Mouse (Mus musculus) embryonic fibroblast, embryonic 13.5 days (primary cell): ENCODE data around the gene Olfr56. TPM values are rescaled to one million over a fixed set of nuclear protein-coding genes. Genes with fewer than 3 reads are reported as not detected.

Experiments used
- H3K27ac ChIP-seq: 2 replicates; pipeline ENCODE4 v1.5.1; 2012; ENCODE audit warnings: low read length, control low read depth, inconsistent platforms; ENCODE audit not compliant: insufficient read depth
- H3K4me1 ChIP-seq: 2 replicates; pipeline ENCODE4 v1.6.1; 2011; ENCODE audit warnings: low read length; ENCODE audit not compliant: control insufficient read depth, insufficient read depth
- H3K4me3 ChIP-seq: 2 replicates; pipeline ENCODE4 v1.5.1; 2011; ENCODE audit warnings: mild to moderate bottlenecking, control low read depth, low read length; ENCODE audit not compliant: insufficient read depth
- CTCF ChIP-seq: IDR thresholded peaks from 2 replicates; pipeline ENCODE4 v1.5.1; 2011; ENCODE audit warnings: mild to moderate bottlenecking, control low read depth, low read length, moderate library complexity, borderline replicate concordance; ENCODE audit not compliant: insufficient read depth
- POLR2A ChIP-seq: IDR thresholded peaks from 2 replicates; pipeline ENCODE4 v1.6.1; 2011; ENCODE audit warnings: low read depth, mild to moderate bottlenecking, control low read depth, low read length, moderate library complexity
- polyA plus RNA-seq: library from polyadenylated mRNA; stranded (reverse); fragments of >200 nt; gene quantifications from 2 replicates; pipeline ENCODE4 v1.2.4, GENCODE M21; 2011; ENCODE audit warnings: low read depth; ENCODE audit not compliant: missing spikeins, insufficient read length

Olfr56 gene
- polyA plus RNA-seq, 1 experiment, result 0.79 TPM

- TF ChIP-seq POLR2A (no peak), CTCF (no peak)
- Histone ChIP-seq H3K4me3 (no peak overlapping the region), H3K27ac (no peak overlapping the region), H3K4me1 (peaks cover 14% of the 10 kb centered on the region)
Observed at GRCm38 (mm10) chr11:49087830-49088616, 109.3 kb downstream of the Olfr56 start.

- Histone ChIP-seq H3K4me3 (no peak overlapping the region), H3K4me1 (peaks cover 10% of the 10 kb centered on the region), H3K27ac (no peak overlapping the region; the same call in 1 of the 2 replicates)
- TF ChIP-seq CTCF, result no peak
Observed at GRCm38 (mm10) chr11:49088990-49089652, 110.4 kb downstream of the Olfr56 start.

- TF ChIP-seq POLR2A (no peak), CTCF (no peak)
- Histone ChIP-seq H3K4me1 (peaks cover 3% of the 10 kb centered on the region), H3K4me3 (no peak overlapping the region), H3K27ac (peak overlapping the region; percentile 30; the same call in 1 of the 2 replicates)
Observed at GRCm38 (mm10) chr11:49089735-49090507, 111.2 kb downstream of the Olfr56 start.

- Histone ChIP-seq H3K4me3 (no peak overlapping the region), H3K27ac (peak overlapping the region; percentile 30; the same call in 1 of the 2 replicates), H3K4me1 (peaks cover 3% of the 10 kb centered on the region)
- no peak for TF ChIP-seq POLR2A
- no peak for TF ChIP-seq CTCF
Observed at GRCm38 (mm10) chr11:49090551-49090950, 111.9 kb downstream of the Olfr56 start.

- no peak overlapping the region for H3K4me3 ChIP-seq
- peak overlapping the region; percentile 59; the same call in 1 of the 2 replicates for H3K27ac ChIP-seq
- peaks cover 3% of the 10 kb centered on the region for H3K4me1 ChIP-seq
- TF ChIP-seq POLR2A, result no peak
- TF ChIP-seq CTCF, result no peak
Observed at GRCm38 (mm10) chr11:49091171-49091570, 112.5 kb downstream of the Olfr56 start.

GRCm38 (mm10) chr11:49092053-49092586 lies 113.4 kb downstream of the Olfr56 start:
- H3K27ac ChIP-seq, result peak overlapping the region; percentile 84
- no peak overlapping the region for H3K4me3 ChIP-seq
- H3K4me1 ChIP-seq, result peaks cover 3% of the 10 kb centered on the region
- TF ChIP-seq CTCF (no peak), POLR2A (no peak)

GRCm38 (mm10) chr11:49092786-49093185 lies 114.1 kb downstream of the Olfr56 start:
- H3K4me1 ChIP-seq, result peaks cover 3% of the 10 kb centered on the region
- no peak overlapping the region for H3K27ac ChIP-seq
- TF ChIP-seq POLR2A (no peak), CTCF (no peak)
- H3K4me3 ChIP-seq, result no peak overlapping the region

GRCm38 (mm10) chr11:49093861-49094660 lies 115.4 kb downstream of the Olfr56 start:
- Histone ChIP-seq H3K4me1 (peaks cover 3% of the 10 kb centered on the region), H3K4me3 (no peak overlapping the region), H3K27ac (no peak overlapping the region)
- TF ChIP-seq POLR2A (no peak), CTCF (no peak)

- no peak for TF ChIP-seq CTCF
- TF ChIP-seq POLR2A, result no peak
- no peak overlapping the region for H3K4me3 ChIP-seq
- no peak overlapping the region for H3K27ac ChIP-seq
Observed at GRCm38 (mm10) chr11:49095367-49095766, 116.7 kb downstream of the Olfr56 start.

More at GRCm38 (mm10) chr11:49095367-49095766, 116.7 kb downstream of the Olfr56 start:
- peaks cover 3% of the 10 kb centered on the region for H3K4me1 ChIP-seq
